Mouse (Mus musculus) ES-Bruce4 (cell line): Measurements from ENCODE around the gene A930033H14Rik. TPM values are rescaled to one million over a fixed set of nuclear protein-coding genes. Genes with fewer than 3 reads are reported as not detected.

ENCODE experiments used
- H3K27ac ChIP-seq: 2 replicates; pipeline ENCODE4 v1.5.1; 2012; ENCODE audit warnings: low read length, inconsistent platforms; ENCODE audit not compliant: insufficient read depth
- H3K27me3 ChIP-seq: 2 replicates; pipeline ENCODE4 v1.6.1; 2012; ENCODE audit warnings: mild to moderate bottlenecking, low read length, inconsistent platforms; ENCODE audit not compliant: control insufficient read depth, poor library complexity, insufficient read depth, severe bottlenecking
- H3K36me3 ChIP-seq: 2 replicates; pipeline ENCODE4 v1.6.1; 2012; ENCODE audit warnings: inconsistent platforms, mild to moderate bottlenecking, low read length, moderate library complexity; ENCODE audit not compliant: control insufficient read depth, poor library complexity, insufficient read depth, severe bottlenecking
- H3K4me1 ChIP-seq: one replicate; pipeline ENCODE4 v1.8.1; 2011; ENCODE audit warnings: low read length; ENCODE audit not compliant: control insufficient read depth, insufficient read depth
- H3K4me3 ChIP-seq: 2 replicates; pipeline ENCODE4 v1.5.1; 2011; ENCODE audit warnings: low read depth, mild to moderate bottlenecking, low read length
- H3K9ac ChIP-seq: 2 replicates; pipeline ENCODE4 v1.6.1; 2012; ENCODE audit warnings: low read depth, mild to moderate bottlenecking, inconsistent platforms; ENCODE audit not compliant: poor library complexity, severe bottlenecking
- H3K9me3 ChIP-seq: replicated peaks from 2 replicates; pipeline ENCODE4 v1.6.1; 2012; ENCODE audit warnings: mild to moderate bottlenecking, low read length, inconsistent platforms; ENCODE audit not compliant: control insufficient read depth, poor library complexity, insufficient read depth, severe bottlenecking
- CTCF ChIP-seq: IDR thresholded peaks from one replicate; pipeline ENCODE4 v1.8.1; 2011; ENCODE audit warnings: low read depth, low read length
- EP300 ChIP-seq: IDR thresholded peaks from 2 replicates; pipeline ENCODE4 v1.6.1; 2011; ENCODE audit warnings: low read depth, low read length; ENCODE audit not compliant: insufficient read depth
- POLR2A ChIP-seq: IDR thresholded peaks from one replicate; pipeline ENCODE4 v1.8.1; 2011; ENCODE audit warnings: low read length; ENCODE audit not compliant: insufficient read depth
- polyA plus RNA-seq: library from polyadenylated mRNA; stranded (reverse); fragments of >200 nt; gene quantifications from 2 replicates; pipeline ENCODE4 v1.2.4, GENCODE M21; 2011; ENCODE audit warnings: low read depth; ENCODE audit not compliant: missing spikeins, insufficient read depth, insufficient read length

Gene A930033H14Rik
- polyA plus RNA-seq, 1 experiment, result 0.40 TPM

- Histone ChIP-seq H3K4me3 (no peak overlapping the region), H3K9me3 (no peaks in the 10 kb centered on the region), H3K27me3 (0 out of 2 replicates have a peak, but pooled peaks cover 2% of the 10 kb centered on the region), H3K4me1 (no peaks in the 10 kb centered on the region), H3K36me3 (no peaks in the 10 kb centered on the region), H3K9ac (no peak overlapping the region), H3K27ac (no peak overlapping the region)
- TF ChIP-seq POLR2A, result no peak
- no peak for TF ChIP-seq EP300
- TF ChIP-seq CTCF, result no peak
Measured at GRCm38 (mm10) chr10:69210659-69211058, 2.2 kb downstream of the A930033H14Rik start.

GRCm38 (mm10) chr10:69210006-69210405, 2.9 kb downstream of the A930033H14Rik start:
- H3K36me3 ChIP-seq, result no peaks in the 10 kb centered on the region
- H3K4me1 ChIP-seq, result no peaks in the 10 kb centered on the region
- TF ChIP-seq POLR2A (no peak), CTCF (no peak), EP300 (no peak)
- 0 out of 2 replicates have a peak, but pooled peaks cover 2% of the 10 kb centered on the region for H3K27me3 ChIP-seq
- no peak overlapping the region for H3K27ac ChIP-seq
- no peak overlapping the region for H3K9ac ChIP-seq
- no peaks in the 10 kb centered on the region for H3K9me3 ChIP-seq
- no peak overlapping the region for H3K4me3 ChIP-seq

GRCm38 (mm10) chr10:69208705-69209104, 4.2 kb downstream of the A930033H14Rik start:
- TF ChIP-seq CTCF (peak; percentile 33), POLR2A (no peak)
- H3K4me3 ChIP-seq, result no peak overlapping the region
- H3K9me3 ChIP-seq, result no peaks in the 10 kb centered on the region
- H3K36me3 ChIP-seq, result no peaks in the 10 kb centered on the region
- no peak overlapping the region for H3K27ac ChIP-seq
- H3K9ac ChIP-seq, result no peak overlapping the region
- no peaks in the 10 kb centered on the region for H3K27me3 ChIP-seq
- H3K4me1 ChIP-seq, result no peaks in the 10 kb centered on the region

GRCm38 (mm10) chr10:69207981-69208630, 4.8 kb downstream of the A930033H14Rik start:
- Histone ChIP-seq H3K9me3 (no peaks in the 10 kb centered on the region), H3K4me1 (no peaks in the 10 kb centered on the region), H3K27me3 (no peaks in the 10 kb centered on the region), H3K36me3 (no peaks in the 10 kb centered on the region), H3K4me3 (no peak overlapping the region), H3K9ac (no peak overlapping the region), H3K27ac (no peak overlapping the region)
- TF ChIP-seq EP300, result no peak
- no peak for TF ChIP-seq POLR2A
- no peak for TF ChIP-seq CTCF

- Histone ChIP-seq H3K9me3 (no peaks in the 10 kb centered on the region), H3K9ac (no peak overlapping the region), H3K36me3 (no peaks in the 10 kb centered on the region), H3K27ac (no peak overlapping the region), H3K4me3 (no peak overlapping the region), H3K4me1 (no peaks in the 10 kb centered on the region), H3K27me3 (no peaks in the 10 kb centered on the region)
- TF ChIP-seq EP300, result no peak
- TF ChIP-seq CTCF, result no peak
- no peak for TF ChIP-seq POLR2A
Measured at GRCm38 (mm10) chr10:69207481-69207880, 5.4 kb downstream of the A930033H14Rik start.

GRCm38 (mm10) chr10:69206081-69206480, 6.8 kb downstream of the A930033H14Rik start:
- H3K27me3 ChIP-seq, result no peaks in the 10 kb centered on the region
- H3K27ac ChIP-seq, result no peak overlapping the region
- H3K4me3 ChIP-seq, result no peak overlapping the region
- no peaks in the 10 kb centered on the region for H3K36me3 ChIP-seq
- no peaks in the 10 kb centered on the region for H3K4me1 ChIP-seq
- no peak overlapping the region for H3K9ac ChIP-seq
- TF ChIP-seq CTCF (no peak), POLR2A (no peak), EP300 (no peak)
- no peaks in the 10 kb centered on the region for H3K9me3 ChIP-seq
